In the genomic region with DNA sequence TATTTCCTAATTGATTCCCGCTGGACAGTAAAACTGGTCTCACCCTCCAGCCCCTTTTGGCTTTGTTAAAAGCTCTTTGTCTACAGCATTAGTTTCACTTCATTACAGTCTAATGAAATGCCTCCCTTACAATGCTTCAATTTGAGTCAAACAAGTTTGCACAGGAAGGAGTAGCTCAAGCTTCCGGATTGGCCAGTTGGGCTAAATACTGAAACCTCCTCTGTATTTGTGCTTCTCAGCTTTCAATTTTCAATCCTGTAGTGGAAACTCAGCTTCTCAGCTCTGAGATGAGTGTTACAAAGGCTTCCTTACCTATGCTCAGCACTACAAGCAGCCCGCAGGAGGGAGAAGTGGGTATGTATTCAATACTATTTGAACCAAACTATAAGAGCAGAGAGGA, we compare ENCODE assay signal across 10 mouse cellular contexts. TPM values are rescaled to one million over a fixed set of nuclear protein-coding genes. Genes with fewer than 3 reads are reported as not detected.
DNase-seq lines count a peak whose midpoint lies in the region; ATAC-seq and TF ChIP-seq lines count a peak whose summit lies in the region.
"Had no signal": no experiment of that assay in that cellular context is flagged by ENCODE, and none has a peak within 500 bp of the region (broad histone marks: within the 10 kb centered on the region; RNA-seq: fewer than 3 reads in every experiment).

No protein-coding gene starts in this region.

- ATAC-seq in hindbrain, embryonic 11.5 days (ENCODE audit: low FRiP score) = peak; percentile 80
- ATAC-seq in midbrain, embryonic 15.5 days (replicated peaks) = peak; percentile 48; the same call in 1 of the 2 replicates

- no peak for TF ChIP-seq POLR2A in bone marrow, adult 2 months (IDR thresholded peaks at IDR 0.05; ENCODE audit: borderline replicate concordance, control insufficient read depth, low read depth, low read length)

- H3K9ac ChIP-seq in hindbrain, embryonic 11.5 days (ENCODE audit: low read depth, low read length) = no peak overlapping the region
- no peak overlapping the region for H3K9ac ChIP-seq in midbrain, embryonic 15.5 days

- H3K27ac ChIP-seq in gastrocnemius, adult 2 months = peak overlapping the region; percentile 17; the same call in 1 of the 2 replicates
- H3K27ac ChIP-seq in bone marrow, adult 2 months (ENCODE audit: control insufficient read depth, insufficient read depth, low read depth, low read length, poor library complexity) = peak overlapping the region; percentile 10; the same call in 1 of the 2 replicates
- H3K27ac ChIP-seq in hindbrain, embryonic 11.5 days (ENCODE audit: low read depth, low read length) = no peak overlapping the region
- 0 out of 2 replicates have a peak overlapping the region, but pooled peaks have one; percentile 1 for H3K27ac ChIP-seq in midbrain, embryonic 15.5 days

- no peak overlapping the region for H3K4me2 ChIP-seq in hindbrain, embryonic 11.5 days (replicated peaks; ENCODE audit: low read depth, low read length)
- no peak overlapping the region for H3K4me2 ChIP-seq in midbrain, embryonic 15.5 days

- 45% methylated on average over 3 of the region's 3 CpGs for WGBS in bone marrow, adult 2 months
- 36% methylated on average over 3 of the region's 3 CpGs for WGBS in hindbrain, embryonic 11.5 days
- WGBS in midbrain, embryonic 15.5 days = 31% methylated on average over 3 of the region's 3 CpGs

- H3K4me3 ChIP-seq in gastrocnemius, adult 2 months = peak overlapping the region; percentile 8; the same call in 1 of the 2 replicates
- H3K4me3 ChIP-seq in bone marrow, adult 2 months (replicated peaks; ENCODE audit: control insufficient read depth, low read depth, low read length) = no peak overlapping the region
- no peak overlapping the region for H3K4me3 ChIP-seq in hindbrain, embryonic 11.5 days (ENCODE audit: low read depth, low read length)
- no peak overlapping the region for H3K4me3 ChIP-seq in midbrain, embryonic 15.5 days

- intact Hi-C loops in gastrocnemius, adult 2 months (cut with DNase I) = no loop called here

- peaks cover 3% of the 10 kb centered on the region; the same call in 1 of the 2 replicates for H3K4me1 ChIP-seq in bone marrow, adult 2 months (ENCODE audit: control insufficient read depth, insufficient read depth, low read length)
- no peaks in the 10 kb centered on the region for H3K4me1 ChIP-seq in hindbrain, embryonic 11.5 days (replicated peaks; ENCODE audit: control insufficient read depth, insufficient read depth, low read length)
- no peaks in the 10 kb centered on the region for H3K4me1 ChIP-seq in midbrain, embryonic 15.5 days

- no peaks in the 10 kb centered on the region for H3K36me3 ChIP-seq in hindbrain, embryonic 11.5 days (ENCODE audit: control insufficient read depth, insufficient read depth, low read length)
- H3K36me3 ChIP-seq in midbrain, embryonic 15.5 days (replicated peaks) = no peaks in the 10 kb centered on the region

- no peak for TF ChIP-seq CTCF in gastrocnemius, adult 2 months (IDR thresholded peaks at IDR 0.05)
- TF ChIP-seq CTCF in bone marrow, adult 2 months (IDR thresholded peaks at IDR 0.05; ENCODE audit: control insufficient read depth, insufficient read depth, low read length) = no peak

- no peak for DNase-seq in gastrocnemius, adult 2 months
- no peak for DNase-seq in gastrocnemius, adult 18-20 months (ENCODE audit: low spot score)
- DNase-seq in hindbrain, embryonic 11.5 days (ENCODE audit: low spot score) = peak; percentile 36
- no peak for DNase-seq in right cerebral cortex, postnatal 4 days
- no peak for DNase-seq in cerebellum, postnatal 25 days
- no peak for DNase-seq in right cerebral cortex, adult 2 months (ENCODE audit: low spot score in 2 of 2)
- DNase-seq: cerebellum, adult 11 months; left cerebral cortex, postnatal 4 days had no signal

- H3K27me3 ChIP-seq in hindbrain, embryonic 11.5 days (ENCODE audit: control insufficient read depth, insufficient read depth, low read length) = no peaks in the 10 kb centered on the region
- H3K27me3 ChIP-seq in midbrain, embryonic 15.5 days (replicated peaks) = no peaks in the 10 kb centered on the region

- H3K9me3 ChIP-seq in hindbrain, embryonic 11.5 days (ENCODE audit: control insufficient read depth, low read length) = no peaks in the 10 kb centered on the region
- H3K9me3 ChIP-seq in midbrain, embryonic 15.5 days = no peaks in the 10 kb centered on the region

RNA-seq across cellular contexts. Expression of gene Klrb1f, which starts 52.9 kb away (rescaled TPM):
- total RNA-seq in gastrocnemius, adult 2 months (2021) = not detected
- not detected for total RNA-seq in gastrocnemius, adult 18-20 months (2021)
- polyA plus RNA-seq in bone marrow, adult 2 months (2011; ENCODE audit: insufficient read depth, insufficient read length, low replicate concordance, missing spikeins) = 3.8 TPM in 1 of 2 replicates, not detected in the other
- polyA plus RNA-seq in hindbrain, embryonic 11.5 days (2014; fragmentation: Nextera tagmentation; extraction: Ambion mirVana) = 0.70 TPM in 1 of 2 replicates, not detected in the other
- 0.55 and 0.81 TPM in 2 replicates for polyA plus RNA-seq in midbrain, embryonic 15.5 days (2015; fragmentation: Nextera tagmentation; extraction: Ambion mirVana)

RNA-seq across cellular contexts. Expression of gene Clec2g, which starts 58.6 kb away (rescaled TPM):
- 1 to 10 TPM; 3.5 to 4.6 TPM for total RNA-seq in gastrocnemius, adult 2 months (2021)
- total RNA-seq in gastrocnemius, adult 18-20 months (2021) = 1 to 10 TPM; 1.3 to 4.2 TPM
- polyA plus RNA-seq in bone marrow, adult 2 months (2011; ENCODE audit: insufficient read depth, insufficient read length, low replicate concordance, missing spikeins) = not detected in 2 replicates
- not detected in 2 replicates for polyA plus RNA-seq in hindbrain, embryonic 11.5 days (2014; fragmentation: Nextera tagmentation; extraction: Ambion mirVana)
- not detected in 2 replicates for polyA plus RNA-seq in midbrain, embryonic 15.5 days (2015; fragmentation: Nextera tagmentation; extraction: Ambion mirVana)
- total RNA-seq: left cerebral cortex, postnatal 4 days had no signal
